Mouse (Mus musculus) kidney, adult 2 months (tissue): Measurements from ENCODE around the gene Dlec1.

Experiments
- CTCF ChIP-seq: fragments of 200-500 bp; conservative IDR thresholded peaks from 2 replicates; pipeline ENCODE4 v1.5.1; 2011; ENCODE audit warnings: low read depth, mild to moderate bottlenecking, control low read depth, low read length, moderate library complexity, mixed read lengths; ENCODE audit not compliant: insufficient read depth, insufficient read length
- POLR2A ChIP-seq: fragments of 200-500 bp; IDR thresholded peaks from one replicate; pipeline ENCODE4 v1.6.1; 2011; ENCODE audit warnings: low read depth, low read length, control low read depth

DNA sequence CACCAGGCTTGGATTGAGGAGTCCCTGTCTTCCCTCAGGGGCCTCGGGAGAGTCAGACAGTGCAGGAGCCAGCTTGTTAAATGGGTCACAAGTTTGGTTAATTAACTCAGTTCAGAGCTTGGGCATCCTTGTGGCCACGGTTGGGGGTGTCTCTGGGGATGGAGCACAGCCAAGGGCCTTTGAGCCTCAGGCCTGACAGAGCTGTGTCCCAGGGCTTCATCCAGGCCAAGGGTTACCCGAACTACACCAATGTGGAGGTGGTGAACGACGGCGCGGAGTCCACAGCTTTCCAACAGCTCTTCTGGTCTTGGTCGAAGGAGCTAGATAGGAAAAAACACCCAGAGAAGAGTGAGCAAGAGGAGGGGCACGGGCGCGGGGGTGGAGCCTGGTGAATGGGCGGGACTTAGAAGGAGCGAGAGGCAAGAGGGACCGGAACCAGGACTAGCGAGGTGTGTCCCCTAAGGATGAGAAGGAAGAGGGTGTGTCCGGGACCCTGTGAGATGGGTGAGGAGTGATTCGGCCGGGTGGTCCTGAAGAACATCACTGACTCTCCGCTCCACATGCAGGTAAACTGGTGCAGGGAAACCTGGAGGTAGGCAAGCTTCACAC lies 39.1 kb upstream of the Dlec1 start:
- TF ChIP-seq POLR2A (no peak), CTCF (no peak)
